Mouse (Mus musculus) regulatory T cell (primary cell): ENCODE results near the gene Osbpl10.
"Not testable (repeated sequence)": the region's sequence is repeated elsewhere in the genome, so short reads cannot be mapped to it uniquely, and the experiment has no call there.

Source experiments
- in situ Hi-C: fragments of 300-600 bp; cut with MboI, MseI; formaldehyde crosslinking; loops from one replicate; pipeline ENCODE4 v1.15.1; 2025; ENCODE audit warnings: high pct_unique_total_duplicates

The Osbpl10 gene

DNA sequence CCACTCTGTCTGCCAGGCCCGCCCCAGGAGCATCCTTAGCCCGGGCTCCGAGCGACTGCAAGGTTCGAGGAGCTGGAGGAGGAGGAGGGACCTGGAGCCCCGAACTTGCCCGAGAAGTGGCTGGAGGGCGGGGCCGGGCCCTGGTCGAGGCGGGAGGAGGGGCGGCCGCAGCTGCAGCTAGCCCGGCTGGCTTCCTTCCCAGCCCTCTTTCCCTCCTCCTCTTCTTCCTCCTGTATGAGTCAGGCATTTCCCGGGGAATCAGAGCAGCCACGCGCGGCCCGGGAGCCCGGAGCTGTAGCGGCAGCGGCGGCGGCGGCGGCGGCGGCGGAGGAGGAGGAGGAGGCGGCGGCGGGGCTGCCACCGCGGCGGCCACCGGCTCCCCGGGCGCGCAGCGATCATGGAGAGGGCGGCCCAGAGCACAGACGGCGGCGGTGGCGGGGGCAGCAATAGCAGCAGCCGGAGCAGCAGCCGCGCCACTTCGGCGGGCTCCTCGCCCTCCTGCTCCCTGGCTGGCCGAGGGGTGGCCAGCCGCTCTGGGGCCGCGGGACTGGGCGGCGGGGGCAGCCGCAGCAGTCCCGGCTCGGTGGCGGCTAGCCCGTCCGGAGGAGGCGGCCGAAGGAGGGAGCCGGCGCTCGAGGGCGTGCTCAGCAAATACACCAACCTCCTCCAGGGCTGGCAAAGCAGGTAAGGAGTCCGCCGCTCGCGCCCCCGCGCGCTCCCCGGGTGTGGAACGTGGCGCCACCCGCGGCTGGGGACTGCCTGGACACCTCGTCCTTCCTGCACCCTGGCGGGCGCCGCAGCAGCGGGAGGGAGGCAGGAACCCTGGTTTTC, at the start of gene Osbpl10:
Gene Osbpl10 (plus strand): TSS at position 289 of the 831 bp plus-strand sequence.
- in situ Hi-C loops, result no loop called here

GRCm38 (mm10) chr9:114930464-114931090, 47.8 kb upstream of the Osbpl10 start:
- in situ Hi-C loops, result loop anchor here (5.0 kb wide), 1 partner anchor 283 kb away; no protein-coding TSS in a partner anchor

DNA sequence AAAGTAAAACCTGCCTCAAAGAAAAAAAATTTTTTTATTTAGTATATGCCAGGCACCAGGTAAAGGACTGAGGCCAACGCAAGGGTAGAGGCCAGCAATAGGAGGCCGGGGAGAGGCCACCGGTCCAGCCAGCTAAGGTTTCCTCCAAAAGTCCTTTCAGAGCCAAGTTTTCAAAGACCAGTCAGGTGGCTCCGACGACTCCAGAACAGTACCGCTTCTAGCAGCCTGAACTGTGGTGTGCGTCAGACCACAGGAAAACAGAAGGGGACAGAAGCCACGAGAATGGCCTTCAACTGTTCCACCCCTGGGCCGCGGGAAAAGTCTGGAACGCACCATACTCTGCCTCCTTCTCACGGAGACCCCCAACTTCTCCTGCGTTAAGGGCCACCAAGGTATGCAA, 45.8 kb upstream of the Osbpl10 start:
- in situ Hi-C loops, result loop anchor here (5.0 kb wide), 1 partner anchor 285 kb away; no protein-coding TSS in a partner anchor

GRCm38 (mm10) chr9:114933037-114933722, 45.2 kb upstream of the Osbpl10 start:
- in situ Hi-C loops, result loop anchor here (5.0 kb wide), 1 partner anchor 286 kb away; no protein-coding TSS in a partner anchor

DNA sequence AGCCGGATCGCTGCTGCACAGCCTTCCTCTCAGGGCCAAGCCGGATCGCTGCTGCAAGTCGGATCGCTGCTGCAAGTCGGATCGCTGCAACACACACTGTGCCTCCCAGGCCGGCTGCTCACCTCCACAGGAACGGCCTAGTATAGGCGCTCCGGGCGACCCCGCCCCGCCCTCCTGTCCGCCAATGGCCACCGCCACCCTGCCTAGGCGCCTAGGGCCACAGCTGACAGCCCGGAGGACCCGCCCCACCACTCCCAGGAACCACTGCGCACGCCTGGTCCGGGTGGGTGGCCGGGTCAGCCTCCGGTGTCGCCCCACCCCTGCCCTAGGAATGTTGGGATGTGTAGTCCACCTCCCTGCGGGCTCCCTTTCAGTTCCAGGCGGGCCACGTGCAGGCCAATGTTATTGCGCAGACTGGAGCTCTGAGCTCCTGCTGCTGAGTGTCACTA, 44.6 kb upstream of the Osbpl10 start, which contains the start of gene Gpd1l:
Gene Gpd1l (minus strand): TSS at position 265 of the 449 bp plus-strand sequence.
- in situ Hi-C loops, result loop anchor here (5.0 kb wide), 1 partner anchor 286 kb away; no protein-coding TSS in a partner anchor

GRCm38 (mm10) chr9:114934231-114934630, 44.1 kb upstream of the Osbpl10 start:
- in situ Hi-C loops, result loop anchor here (5.0 kb wide), 1 partner anchor 287 kb away; no protein-coding TSS in a partner anchor

- in situ Hi-C loops, result no loop called here
Observed at GRCm38 (mm10) chr9:114935321-114935720, 43.0 kb upstream of the Osbpl10 start.

DNA sequence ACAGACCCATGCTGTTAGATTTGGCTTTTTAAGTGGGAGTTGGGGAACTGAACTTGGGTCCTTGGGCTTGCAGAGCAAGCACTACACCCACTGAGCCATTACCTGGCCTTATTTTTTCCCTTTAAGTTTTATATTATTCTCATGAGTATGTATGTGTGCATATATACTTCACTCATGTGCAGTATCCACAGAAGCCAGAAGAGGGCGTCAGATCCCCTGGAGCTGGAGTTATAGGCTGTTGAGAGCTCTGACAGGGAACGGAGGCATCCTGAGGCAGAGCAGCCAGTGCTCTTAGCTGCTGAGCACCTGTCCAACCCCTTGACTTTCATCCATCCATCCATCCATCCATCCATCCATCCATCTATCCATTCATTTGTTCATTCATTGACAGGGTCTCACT, 41.7 kb upstream of the Osbpl10 start:
- in situ Hi-C loops, result no loop called here

DNA sequence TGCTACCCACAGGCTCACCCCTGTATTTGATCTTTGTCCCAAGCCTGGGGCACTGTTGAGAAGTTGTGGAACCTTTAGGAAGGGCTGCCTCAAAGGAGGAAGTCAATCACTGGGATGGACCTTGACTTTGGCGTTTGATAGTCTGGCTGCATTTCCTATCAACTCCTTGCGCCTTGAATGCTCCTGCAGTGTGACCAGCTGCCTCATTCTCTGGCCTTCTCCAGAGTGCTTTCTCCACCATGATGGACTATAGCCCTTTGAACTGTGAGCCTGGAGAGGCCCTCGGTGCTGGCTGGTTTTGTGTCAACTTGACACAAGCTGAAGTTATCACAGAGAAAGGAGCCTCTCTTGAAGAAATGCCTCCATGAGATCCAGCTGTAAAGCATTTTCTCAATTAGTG, 33.7 kb upstream of the Osbpl10 start:
- in situ Hi-C loops, result no loop called here

GRCm38 (mm10) chr9:114945576-114945975, 32.8 kb upstream of the Osbpl10 start:
- in situ Hi-C loops, result no loop called here

GRCm38 (mm10) chr9:114948395-114948794, 30.0 kb upstream of the Osbpl10 start:
- in situ Hi-C loops, result no loop called here

- in situ Hi-C loops, result no loop called here
Observed at GRCm38 (mm10) chr9:114952866-114953265, 25.5 kb upstream of the Osbpl10 start.

GRCm38 (mm10) chr9:114955340-114955739, 23.0 kb upstream of the Osbpl10 start:
- in situ Hi-C loops, result no loop called here

- in situ Hi-C loops, result no loop called here
Observed at GRCm38 (mm10) chr9:114956945-114957344, 21.4 kb upstream of the Osbpl10 start.

DNA sequence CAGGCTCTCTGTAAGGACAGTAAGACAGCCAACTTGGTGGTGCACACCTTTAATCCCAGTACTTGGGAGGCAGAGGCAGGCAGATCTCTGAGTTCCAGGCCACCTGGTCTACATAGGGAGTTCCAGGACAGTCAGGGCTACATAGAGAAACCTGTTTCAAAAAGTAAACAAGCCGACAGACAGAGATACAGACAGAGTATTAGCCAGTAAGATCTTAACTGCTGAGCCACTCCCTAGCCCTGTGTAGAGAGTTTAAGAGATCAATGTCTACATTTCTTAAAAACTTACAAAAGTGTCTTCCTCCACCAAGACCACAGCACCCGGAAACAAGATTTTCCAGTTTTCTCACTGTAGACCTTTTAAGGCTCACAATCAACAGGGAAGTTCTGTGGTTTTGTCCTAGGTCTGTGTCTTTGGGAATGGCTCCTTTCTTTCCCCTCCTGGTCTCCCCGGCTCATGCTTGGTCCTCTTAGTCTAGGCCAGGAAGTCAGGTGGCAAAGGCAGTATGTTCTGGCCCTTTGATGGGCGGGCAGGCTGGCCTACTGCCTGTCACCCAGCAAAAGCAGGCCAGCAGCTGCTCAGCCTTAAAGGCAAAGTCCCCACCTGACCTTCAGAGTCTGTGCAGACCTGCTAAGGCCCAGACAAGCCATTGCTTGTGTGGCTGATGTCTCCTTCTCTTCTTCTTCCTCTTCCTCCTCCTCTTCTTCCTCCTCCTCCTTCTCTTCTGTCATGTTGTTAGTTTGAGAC, 18.2 kb upstream of the Osbpl10 start:
- in situ Hi-C loops, result no loop called here

GRCm38 (mm10) chr9:114960844-114961243, 17.5 kb upstream of the Osbpl10 start:
- in situ Hi-C loops, result no loop called here

- in situ Hi-C loops, result no loop called here
Observed at GRCm38 (mm10) chr9:114964093-114964492, 14.3 kb upstream of the Osbpl10 start.

- in situ Hi-C loops, result not testable (repeated sequence)
Observed at GRCm38 (mm10) chr9:114966286-114966685, 12.1 kb upstream of the Osbpl10 start.

GRCm38 (mm10) chr9:114977461-114978280, 698 bp upstream of the Osbpl10 start:
- in situ Hi-C loops, result no loop called here

DNA sequence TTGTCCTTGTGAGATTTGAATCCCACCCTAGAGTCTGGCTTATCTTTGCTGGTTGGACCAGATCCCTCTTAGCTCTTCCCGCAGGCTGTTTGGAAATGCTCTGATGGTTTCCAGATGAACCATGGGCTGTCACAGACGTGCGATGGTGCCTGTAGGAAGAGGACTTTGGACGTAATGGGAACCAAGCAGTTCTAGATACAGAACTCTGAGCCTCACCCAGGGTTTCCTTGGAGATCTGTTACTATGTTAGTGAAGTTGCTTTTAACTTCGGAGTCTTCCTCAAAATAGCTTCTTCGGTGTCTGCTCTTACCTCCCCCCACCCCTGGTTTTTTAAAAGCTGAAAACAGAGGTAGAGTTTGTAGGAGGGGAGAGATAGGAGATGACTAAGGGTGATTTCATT, 1.6 kb downstream of the Osbpl10 start:
- in situ Hi-C loops, result no loop called here
